Mouse (Mus musculus) hindbrain, postnatal 0 days (tissue): ENCODE results near the gene Ccn1. TPM values are rescaled to one million over a fixed set of nuclear protein-coding genes. Genes with fewer than 3 reads are reported as not detected.
A peak's percentile ranks its signal among the peaks of the same experiment; 100 is the strongest.

Source experiments
- ATAC-seq: fragments of 200-750 bp; cut with Nextera tagmentation; 2 replicates; pipeline ENCODE4 v1.8.0; 2017; ENCODE audit warnings: mild to moderate bottlenecking, moderate TSS enrichment, moderate library complexity
- DNase-seq: peaks from one replicate; pipeline ENCODE4 v3.0.0-alpha.2; 2015; ENCODE audit warnings: low spot score
- H3K27ac ChIP-seq: fragments of 300-500 bp; sonication (generic); 2 replicates; pipeline ENCODE4 v1.5.1; 2014; ENCODE audit warnings: mild to moderate bottlenecking
- H3K27me3 ChIP-seq: fragments of 300-500 bp; sonication (generic); 2 replicates; pipeline ENCODE4 v1.6.1; 2014; ENCODE audit warnings: low read length, mixed read lengths; ENCODE audit not compliant: insufficient read depth
- H3K36me3 ChIP-seq: fragments of 300-500 bp; sonication (generic); 2 replicates; pipeline ENCODE4 v1.6.1; 2014; ENCODE audit warnings: low read length, mixed read lengths; ENCODE audit not compliant: insufficient read depth
- H3K4me1 ChIP-seq: fragments of 300-500 bp; sonication (generic); 2 replicates; pipeline ENCODE4 v1.6.1; 2014; ENCODE audit warnings: antibody characterized with exemption, low read length, mixed read lengths; ENCODE audit not compliant: insufficient read depth
- H3K4me2 ChIP-seq: fragments of 300-500 bp; sonication (generic); 2 replicates; pipeline ENCODE4 v1.6.1; 2014; ENCODE audit warnings: low read depth, mild to moderate bottlenecking, low read length, moderate library complexity, mixed read lengths
- H3K4me3 ChIP-seq: fragments of 300-500 bp; sonication (generic); 2 replicates; pipeline ENCODE4 v1.5.1; 2014; ENCODE audit warnings: low read length
- H3K9ac ChIP-seq: fragments of 300-500 bp; sonication (generic); replicated peaks from 2 replicates; pipeline ENCODE4 v1.6.1; 2014; ENCODE audit warnings: mild to moderate bottlenecking, low read length, moderate library complexity, mixed read lengths
- H3K9me3 ChIP-seq: fragments of 300-500 bp; sonication (generic); 2 replicates; pipeline ENCODE4 v1.6.1; 2016; ENCODE audit warnings: low read length, mixed read lengths
- CTCF ChIP-seq: IDR thresholded peaks from 2 replicates; pipeline ENCODE4 v1.5.1; 2016; ENCODE audit warnings: antibody characterized with exemption, control low read depth, low read depth
- WGBS: fragments of 180-500 bp; shearing (Covaris S2); extraction: QIAGEN DNeasy Blood & Tissue Kit; methylation state at CpG from one replicate; pipeline ENCODE4 v1.1.7; 2014; 5-methylcytosine and 5-hydroxymethylcytosine counted together
- polyA plus RNA-seq: library from polyadenylated mRNA; unstranded; fragments of >200 nt; fragmentation: Nextera tagmentation; extraction: Ambion mirVana; gene quantifications from 2 replicates; pipeline ENCODE4 v1.2.1, GENCODE M21; 2015
- total RNA-seq: library from RNA; depleted of rRNA; stranded (reverse); fragments of >200 nt; gene quantifications from 2 replicates; pipeline ENCODE4 v1.2.3, GENCODE M21; 2014

The Ccn1 gene
- total and polyA plus RNA-seq, 2 experiments from 2014 or later: 2.9 to 10.1 TPM

- 68% methylated on average over 6 of the region's 6 CpGs for WGBS
- Histone ChIP-seq H3K27me3 (no peaks in the 10 kb centered on the region), H3K9ac (no peak overlapping the region), H3K4me1 (peaks cover 23% of the 10 kb centered on the region), H3K4me3 (no peak overlapping the region), H3K36me3 (no peaks in the 10 kb centered on the region), H3K4me2 (no peak overlapping the region), H3K9me3 (no peaks in the 10 kb centered on the region), H3K27ac (no peak overlapping the region)
- ATAC-seq: no peak
- no peak for DNase-seq
- no peak for TF ChIP-seq CTCF
These were observed 5.2 kb upstream of the Ccn1 start for GRCm38 (mm10) chr3:145654944-145655343.

DNA sequence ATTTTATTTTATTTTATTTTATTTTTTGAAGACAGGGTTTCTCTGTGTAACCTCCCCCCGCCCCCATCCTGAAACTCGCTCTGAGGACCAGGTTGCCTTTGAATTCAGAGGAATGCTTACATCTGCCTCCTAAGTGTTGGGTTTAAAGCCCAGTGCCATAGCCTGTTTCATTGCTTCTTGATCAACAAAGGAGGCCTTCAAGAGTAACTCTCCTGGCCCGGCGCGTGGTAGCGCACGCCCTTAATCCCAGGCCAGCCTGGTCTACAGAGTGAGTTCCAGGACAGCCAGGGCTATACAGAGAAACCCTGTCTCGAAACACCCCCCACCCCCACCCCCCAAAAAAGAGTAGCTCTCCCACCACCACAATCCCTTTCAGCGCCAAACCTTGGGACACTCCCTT is 4.2 kb upstream of the Ccn1 start:
- H3K9ac ChIP-seq: no peak overlapping the region
- no peaks in the 10 kb centered on the region for H3K36me3 ChIP-seq
- peaks cover 23% of the 10 kb centered on the region for H3K4me1 ChIP-seq
- 81% methylated on average over 9 of the region's 9 CpGs for WGBS
- H3K27me3 ChIP-seq: no peaks in the 10 kb centered on the region
- no peak overlapping the region for H3K4me2 ChIP-seq
- no peak for TF ChIP-seq CTCF
- H3K27ac ChIP-seq: no peak overlapping the region
- no peak for DNase-seq
- ATAC-seq: no peak
- no peak overlapping the region for H3K4me3 ChIP-seq
- H3K9me3 ChIP-seq: no peaks in the 10 kb centered on the region

DNA sequence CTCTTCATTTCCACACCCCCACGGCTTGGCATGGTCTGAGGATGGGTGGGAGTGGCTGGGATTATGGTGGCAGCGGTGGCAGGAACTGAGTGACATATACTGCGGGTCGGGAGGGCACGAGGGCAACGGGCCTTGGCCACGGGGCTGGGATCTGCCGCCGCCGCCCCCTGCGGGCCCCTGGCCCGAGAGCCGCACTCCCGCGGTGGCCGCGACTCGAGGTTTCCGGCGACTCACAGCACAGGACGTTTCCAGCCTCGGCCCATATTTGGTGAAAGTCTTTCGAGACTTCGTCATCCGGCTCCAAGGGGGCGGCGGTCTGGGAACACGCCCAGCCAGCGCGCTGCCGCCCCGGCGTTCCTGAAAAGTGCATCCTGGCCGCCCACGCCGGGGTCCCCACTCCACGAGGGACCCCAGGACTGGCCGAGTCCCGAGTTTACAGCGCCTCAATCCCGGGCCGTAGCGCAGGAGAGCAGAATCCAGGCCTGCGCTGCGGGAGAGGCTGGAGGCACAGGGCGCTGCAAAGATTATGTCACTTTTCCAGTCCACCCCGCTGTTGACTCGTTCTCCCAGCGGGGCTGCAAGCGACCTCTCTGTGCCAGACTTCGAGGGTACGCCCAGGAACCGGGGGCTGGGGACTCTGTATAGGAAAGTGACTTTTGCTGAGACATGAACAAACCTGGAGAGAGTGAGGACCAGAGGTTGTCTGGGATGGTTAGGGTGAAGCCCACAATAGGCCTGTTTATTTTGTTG is 3.6 kb upstream of the Ccn1 start:
- Histone ChIP-seq H3K9me3 (no peaks in the 10 kb centered on the region), H3K27me3 (0 out of 2 replicates have a peak, but pooled peaks cover 2% of the 10 kb centered on the region), H3K27ac (no peak overlapping the region), H3K4me3 (peak overlapping the region; percentile 43), H3K9ac (peak overlapping the region; percentile 47; the same call in 1 of the 2 replicates), H3K4me1 (peaks cover 26% of the 10 kb centered on the region), H3K4me2 (peak overlapping the region; percentile 78), H3K36me3 (no peaks in the 10 kb centered on the region)
- WGBS: 2% methylated on average over 53 of the region's 53 CpGs
- peak; percentile 46 for ATAC-seq
- no peak for TF ChIP-seq CTCF
- DNase-seq: peak; percentile 68

DNA sequence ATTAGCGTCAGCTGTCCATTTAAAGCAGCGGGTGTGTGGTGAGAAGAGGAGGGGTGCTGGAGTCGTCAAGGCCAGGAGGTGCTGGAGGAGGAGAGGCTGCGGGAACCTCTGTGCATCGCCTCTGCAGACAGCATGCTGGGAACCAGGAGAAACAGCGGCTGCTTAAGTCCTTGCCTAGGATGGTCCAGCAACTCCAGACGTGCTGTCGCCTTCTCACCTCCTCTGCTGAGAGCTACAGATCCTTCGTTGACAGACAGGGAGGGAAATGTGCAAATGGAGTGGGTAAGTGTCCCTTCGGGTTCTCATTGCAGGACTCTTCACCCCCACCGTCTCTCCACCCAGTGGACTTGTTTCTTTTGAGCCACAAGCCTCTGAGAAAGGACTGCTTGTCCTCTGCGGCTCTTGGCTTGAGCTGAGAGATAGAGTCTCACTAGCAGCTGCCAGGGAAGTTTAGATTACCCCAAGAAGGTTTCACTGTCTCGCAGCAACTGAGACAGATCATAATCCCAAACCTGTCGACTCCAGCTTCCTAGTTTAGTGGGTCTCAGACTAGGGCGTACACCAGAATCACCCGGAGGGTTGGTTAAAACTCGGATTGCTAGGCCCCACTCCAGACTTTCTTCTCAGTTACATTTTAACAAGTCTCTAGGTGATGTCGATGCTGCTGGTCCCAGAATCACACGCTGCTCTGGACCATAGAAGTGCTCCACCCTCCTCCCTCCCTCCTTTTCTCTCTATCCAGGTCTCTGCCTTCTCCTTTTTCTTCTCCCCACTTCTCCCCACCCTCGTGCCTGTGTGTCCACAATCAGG is 2.7 kb upstream of the Ccn1 start:
- no peak for DNase-seq
- 17% methylated on average over 20 of the region's 20 CpGs for WGBS
- H3K9ac ChIP-seq: no peak overlapping the region
- 0 out of 2 replicates have a peak, but pooled peaks cover 6% of the 10 kb centered on the region for H3K27me3 ChIP-seq
- H3K4me2 ChIP-seq: peak overlapping the region; percentile 78
- peaks cover 26% of the 10 kb centered on the region for H3K4me1 ChIP-seq
- no peaks in the 10 kb centered on the region for H3K36me3 ChIP-seq
- no peaks in the 10 kb centered on the region for H3K9me3 ChIP-seq
- no peak for ATAC-seq
- H3K4me3 ChIP-seq: peak overlapping the region; percentile 43
- no peak overlapping the region for H3K27ac ChIP-seq
- no peak for TF ChIP-seq CTCF

DNA sequence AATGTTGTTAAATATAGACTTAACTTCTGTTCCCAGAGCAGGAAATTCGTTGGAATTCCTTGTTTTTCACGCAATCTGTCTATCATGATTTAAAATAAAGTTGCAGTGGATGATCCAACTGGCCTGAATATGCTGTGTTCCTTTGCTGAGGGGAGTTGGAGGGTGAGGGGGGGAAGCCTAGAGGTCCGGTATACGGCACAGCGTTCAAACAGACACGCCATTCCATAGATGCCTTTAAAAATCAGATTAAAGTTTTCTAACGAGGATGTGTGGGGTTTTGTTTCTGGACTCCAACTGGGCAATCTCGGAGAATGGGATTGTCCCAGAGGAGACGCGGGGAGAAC is 2.2 kb upstream of the Ccn1 start:
- DNase-seq (no peak), ATAC-seq (no peak)
- 0 out of 2 replicates have a peak, but pooled peaks cover 6% of the 10 kb centered on the region for H3K27me3 ChIP-seq
- H3K36me3 ChIP-seq: no peaks in the 10 kb centered on the region
- WGBS: 16% methylated on average over 10 of the region's 10 CpGs
- H3K9ac ChIP-seq: no peak overlapping the region
- no peaks in the 10 kb centered on the region for H3K9me3 ChIP-seq
- peaks cover 23% of the 10 kb centered on the region for H3K4me1 ChIP-seq
- H3K27ac ChIP-seq: no peak overlapping the region
- H3K4me3 ChIP-seq: no peak overlapping the region
- TF ChIP-seq CTCF: no peak
- peak overlapping the region; percentile 8; the same call in 1 of the 2 replicates for H3K4me2 ChIP-seq

- H3K9me3 ChIP-seq: no peaks in the 10 kb centered on the region
- no peak overlapping the region for H3K9ac ChIP-seq
- H3K27ac ChIP-seq: peak overlapping the region; percentile 5; the same call in 1 of the 2 replicates
- DNase-seq (no peak), ATAC-seq (no peak)
- H3K4me1 ChIP-seq: peaks cover 23% of the 10 kb centered on the region
- no peak for TF ChIP-seq CTCF
- 0 out of 2 replicates have a peak, but pooled peaks cover 6% of the 10 kb centered on the region for H3K27me3 ChIP-seq
- H3K36me3 ChIP-seq: no peaks in the 10 kb centered on the region
- H3K4me2 ChIP-seq: peak overlapping the region; percentile 95
- H3K4me3 ChIP-seq: no peak overlapping the region
- WGBS: 22% methylated on average over 19 of the region's 19 CpGs
These were observed 1.5 kb upstream of the Ccn1 start for GRCm38 (mm10) chr3:145651029-145651977.
